Mouse (Mus musculus) myocyte (in vitro differentiated cells): Measurements from ENCODE around the gene Senp2. TPM values are rescaled to one million over a fixed set of nuclear protein-coding genes. Genes with fewer than 3 reads are reported as not detected.
A peak's percentile ranks its signal among the peaks of the same experiment; 100 is the strongest.

Experiments used
- H3K27me3 ChIP-seq: one replicate; pipeline ENCODE4 v1.6.1; 2011; ENCODE audit not compliant: control insufficient read depth, insufficient read depth, insufficient read length
- H3K36me3 ChIP-seq: one replicate; pipeline ENCODE4 v1.6.1; 2011; ENCODE audit not compliant: control insufficient read depth, insufficient read depth
- H3K4me2 ChIP-seq: one replicate; pipeline ENCODE4 v1.6.1; 2011; ENCODE audit warnings: low read depth, control low read depth
- H3K4me3 ChIP-seq: one replicate; pipeline ENCODE4 v1.5.1; 2011; ENCODE audit warnings: mild to moderate bottlenecking, control low read depth, moderate library complexity
- H3K79me2 ChIP-seq: one replicate; pipeline ENCODE4 v1.6.1; 2011; ENCODE audit not compliant: control insufficient read depth, insufficient read depth
- H3ac ChIP-seq: one replicate; pipeline ENCODE4 v1.6.1; 2011; ENCODE audit not compliant: control insufficient read depth, insufficient read length
- CEBPB ChIP-seq: IDR thresholded peaks from 2 replicates; pipeline ENCODE4 v1.6.1; 2011; ENCODE audit warnings: mild to moderate bottlenecking, moderate library complexity; ENCODE audit not compliant: poor library complexity, insufficient read depth, severe bottlenecking
- E2F4 ChIP-seq: IDR thresholded peaks from one replicate; pipeline ENCODE4 v1.6.1; 2011; ENCODE audit warnings: mild to moderate bottlenecking, control low read depth, moderate library complexity; ENCODE audit not compliant: insufficient read depth
- MAX ChIP-seq: IDR thresholded peaks from one replicate; pipeline ENCODE4 v1.6.1; 2011; ENCODE audit warnings: low read depth, mild to moderate bottlenecking, control low read depth
- MYOD1 ChIP-seq, 3 experiments: IDR thresholded peaks; one replicate each; pipeline ENCODE4 v1.6.1; 2011; ENCODE audit warnings: control low read depth in 2 of 3, low read depth in 2 of 3, mild to moderate bottlenecking in 2 of 3, moderate library complexity in 1 of 3; ENCODE audit not compliant: insufficient read length in 2 of 3, control insufficient read depth in 1 of 3
- MYOG ChIP-seq, 3 experiments: IDR thresholded peaks; one replicate each; pipeline ENCODE4 v1.6.1; 2011; ENCODE audit warnings: control low read depth in 2 of 3, low read depth in 2 of 3, mild to moderate bottlenecking in 2 of 3; ENCODE audit not compliant: insufficient read length in 2 of 3, control insufficient read depth in 1 of 3, insufficient read depth in 1 of 3
- POLR2A ChIP-seq: IDR thresholded peaks from one replicate; pipeline ENCODE4 v1.6.1; 2011; ENCODE audit warnings: low read depth, mild to moderate bottlenecking, control low read depth, moderate library complexity; ENCODE audit not compliant: insufficient read length
- POLR2AphosphoS2 ChIP-seq: IDR thresholded peaks from one replicate; pipeline ENCODE4 v1.6.1; 2011; ENCODE audit warnings: low read depth, control low read depth; ENCODE audit not compliant: insufficient read length
- REST ChIP-seq: IDR thresholded peaks from one replicate; pipeline ENCODE4 v1.6.1; 2011; ENCODE audit warnings: mild to moderate bottlenecking, control low read depth, moderate library complexity; ENCODE audit not compliant: insufficient read depth, insufficient read length
- SRF ChIP-seq: IDR thresholded peaks from one replicate; pipeline ENCODE4 v1.6.1; 2011; ENCODE audit warnings: low read depth; ENCODE audit not compliant: control insufficient read depth, insufficient read length
- TCF12 ChIP-seq: IDR thresholded peaks from one replicate; pipeline ENCODE4 v1.6.1; 2011; ENCODE audit warnings: mild to moderate bottlenecking, control low read depth; ENCODE audit not compliant: poor library complexity, insufficient read depth, severe bottlenecking
- TCF3 ChIP-seq: IDR thresholded peaks from one replicate; pipeline ENCODE4 v1.6.1; 2011; ENCODE audit warnings: low read depth, control low read depth; ENCODE audit not compliant: insufficient read length
- USF1 ChIP-seq: IDR thresholded peaks from one replicate; pipeline ENCODE4 v1.6.1; 2011; ENCODE audit warnings: low read depth, mild to moderate bottlenecking, control low read depth, moderate library complexity
- polyA plus RNA-seq: library from polyadenylated mRNA; unstranded; fragments of >200 nt; fragmentation: generic; extraction: Trizol; gene quantifications from one replicate; pipeline ENCODE4 v1.2.1, GENCODE M21; 2012; ENCODE audit warnings: missing spikeins

Senp2 gene
- polyA plus RNA-seq, 1 experiment: 12.0 TPM

DNA sequence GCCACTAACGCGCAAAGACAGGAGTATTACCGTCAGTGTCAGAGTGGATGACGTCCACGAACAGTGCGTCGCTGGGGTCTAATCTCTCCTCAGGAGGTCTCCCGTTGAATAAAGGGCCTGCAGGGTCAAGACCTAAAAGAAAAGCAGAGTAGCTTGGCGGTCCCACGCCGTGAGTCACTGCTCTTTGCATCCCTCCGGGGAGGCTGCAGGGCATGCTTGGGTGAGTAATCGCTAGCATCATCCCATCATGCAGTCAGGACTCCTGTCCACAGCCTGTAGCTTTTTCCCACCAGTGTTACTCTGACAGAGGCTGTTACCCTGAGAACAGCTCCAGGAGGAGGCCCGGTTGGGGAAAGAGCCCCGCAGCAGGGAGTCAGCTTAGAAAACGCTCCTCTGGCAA is 33.1 kb upstream of the Senp2 start:
- H3ac ChIP-seq: no peak overlapping the region
- no peaks in the 10 kb centered on the region for H3K27me3 ChIP-seq
- H3K36me3 ChIP-seq: no peaks in the 10 kb centered on the region
- H3K4me3 ChIP-seq: no peak overlapping the region
- TF ChIP-seq TCF3 (no peak), MYOD1 (IDR thresholded peaks at IDR 0.05; ENCODE audit: control insufficient read depth in 1 of 3, insufficient read length in 2 of 3, low read depth in 2 of 3) (no peak)
- H3K79me2 ChIP-seq: no peaks in the 10 kb centered on the region
- H3K4me2 ChIP-seq: peak overlapping the region; percentile 62

DNA sequence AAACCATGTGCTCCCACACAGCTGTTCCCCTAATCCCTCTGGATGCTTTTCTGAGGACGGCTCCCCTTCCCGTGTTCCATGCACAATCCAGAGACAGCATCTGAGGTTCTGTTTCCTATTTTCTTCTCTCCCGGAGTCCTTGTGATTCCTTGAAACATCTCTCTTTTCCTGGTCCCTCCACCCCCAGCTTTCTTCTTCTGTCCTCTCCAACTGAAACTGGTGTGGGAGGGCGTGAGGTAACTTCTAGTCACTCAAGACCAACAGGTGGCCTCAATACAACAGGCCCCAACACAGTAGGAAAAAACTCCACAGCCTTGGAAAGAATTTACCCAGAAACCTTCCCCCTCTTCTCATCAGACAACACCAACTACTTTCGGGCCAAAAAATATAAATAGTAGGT is 31.9 kb upstream of the Senp2 start:
- Histone ChIP-seq H3ac (no peak overlapping the region), H3K4me3 (no peak overlapping the region)
- TF ChIP-seq POLR2AphosphoS2 (no peak), POLR2A (no peak), MYOG (IDR thresholded peaks at IDR 0.05; ENCODE audit: control insufficient read depth in 1 of 3, insufficient read depth in 1 of 3, insufficient read length in 2 of 3, low read depth in 2 of 3) (no peak), MYOD1 (IDR thresholded peaks at IDR 0.05; ENCODE audit: control insufficient read depth in 1 of 3, insufficient read length in 2 of 3, low read depth in 2 of 3) (peak in 1 of 3 experiments; percentile 7)

GRCm38 (mm10) chr16:21983146-21983545 is 26.1 kb upstream of the Senp2 start:
- H3K79me2 ChIP-seq: no peaks in the 10 kb centered on the region
- TF ChIP-seq POLR2A (no peak), POLR2AphosphoS2 (no peak), SRF (no peak), REST (no peak), MYOG (IDR thresholded peaks at IDR 0.05; ENCODE audit: control insufficient read depth in 1 of 3, insufficient read depth in 1 of 3, insufficient read length in 2 of 3, low read depth in 2 of 3) (no peak), CEBPB (no peak), USF1 (no peak), MYOD1 (IDR thresholded peaks at IDR 0.05; ENCODE audit: control insufficient read depth in 1 of 3, insufficient read length in 2 of 3, low read depth in 2 of 3) (no peak), TCF3 (no peak), MAX (no peak), TCF12 (no peak), E2F4 (no peak)
- H3K27me3 ChIP-seq: no peaks in the 10 kb centered on the region
- H3ac ChIP-seq: no peak overlapping the region
- no peaks in the 10 kb centered on the region for H3K36me3 ChIP-seq
- H3K4me3 ChIP-seq: no peak overlapping the region
- H3K4me2 ChIP-seq: no peak overlapping the region

More for the DNA sequence above, 31.9 kb upstream of the Senp2 start:
- Histone ChIP-seq H3K79me2 (no peaks in the 10 kb centered on the region), H3K27me3 (no peaks in the 10 kb centered on the region), H3K4me2 (no peak overlapping the region), H3K36me3 (no peaks in the 10 kb centered on the region)

DNA sequence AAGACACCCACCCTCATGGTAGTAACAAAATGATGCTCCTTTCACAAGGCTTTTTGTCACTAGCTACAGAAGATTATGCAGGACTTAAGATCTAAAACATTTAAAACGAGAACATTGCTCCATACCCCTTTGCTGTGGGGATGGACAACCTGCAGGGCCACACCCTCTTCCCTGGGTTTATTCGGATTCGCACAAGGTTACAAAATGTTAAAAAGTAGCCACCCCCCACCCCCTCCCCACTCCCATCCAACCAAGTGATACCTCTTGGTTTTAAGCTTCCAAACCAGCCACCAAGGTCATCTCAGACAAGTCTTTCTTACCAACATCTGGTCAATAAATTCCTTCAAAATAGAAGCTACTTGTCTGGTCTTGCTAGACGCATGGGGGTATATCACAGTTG is 25.7 kb upstream of the Senp2 start:
- Histone ChIP-seq H3K27me3 (no peaks in the 10 kb centered on the region), H3K4me3 (no peak overlapping the region), H3ac (no peak overlapping the region), H3K4me2 (no peak overlapping the region), H3K36me3 (no peaks in the 10 kb centered on the region), H3K79me2 (no peaks in the 10 kb centered on the region)
- TF ChIP-seq MYOD1 (IDR thresholded peaks at IDR 0.05; ENCODE audit: control insufficient read depth in 1 of 3, insufficient read length in 2 of 3, low read depth in 2 of 3) (no peak), TCF3 (no peak), TCF12 (no peak), REST (no peak), USF1 (no peak), E2F4 (no peak), MAX (no peak), SRF (no peak), POLR2AphosphoS2 (no peak), CEBPB (no peak)

GRCm38 (mm10) chr16:21984091-21984490 is 25.2 kb upstream of the Senp2 start:
- H3K79me2 ChIP-seq: no peaks in the 10 kb centered on the region
- no peaks in the 10 kb centered on the region for H3K27me3 ChIP-seq
- H3K36me3 ChIP-seq: no peaks in the 10 kb centered on the region
- no peak overlapping the region for H3ac ChIP-seq
- TF ChIP-seq REST (no peak), E2F4 (no peak), MAX (no peak), POLR2A (no peak), TCF12 (no peak), TCF3 (no peak), CEBPB (no peak), MYOD1 (IDR thresholded peaks at IDR 0.05; ENCODE audit: control insufficient read depth in 1 of 3, insufficient read length in 2 of 3, low read depth in 2 of 3) (no peak), SRF (no peak), POLR2AphosphoS2 (no peak), MYOG (IDR thresholded peaks at IDR 0.05; ENCODE audit: control insufficient read depth in 1 of 3, insufficient read depth in 1 of 3, insufficient read length in 2 of 3, low read depth in 2 of 3) (no peak), USF1 (no peak)
- no peak overlapping the region for H3K4me3 ChIP-seq
- no peak overlapping the region for H3K4me2 ChIP-seq
